Mouse (Mus musculus) embryonic fibroblast, embryonic 13.5 days (primary cell): ENCODE results near the gene Cmtm5. TPM values are rescaled to one million over a fixed set of nuclear protein-coding genes. Genes with fewer than 3 reads are reported as not detected.
A peak's percentile ranks its signal among the peaks of the same experiment; 100 is the strongest.

Experiments
- H3K27ac ChIP-seq: 2 replicates; pipeline ENCODE4 v1.5.1; 2012; ENCODE audit warnings: low read length, control low read depth, inconsistent platforms; ENCODE audit not compliant: insufficient read depth
- H3K4me1 ChIP-seq: 2 replicates; pipeline ENCODE4 v1.6.1; 2011; ENCODE audit warnings: low read length; ENCODE audit not compliant: control insufficient read depth, insufficient read depth
- H3K4me3 ChIP-seq: 2 replicates; pipeline ENCODE4 v1.5.1; 2011; ENCODE audit warnings: mild to moderate bottlenecking, control low read depth, low read length; ENCODE audit not compliant: insufficient read depth
- CTCF ChIP-seq: IDR thresholded peaks from 2 replicates; pipeline ENCODE4 v1.5.1; 2011; ENCODE audit warnings: mild to moderate bottlenecking, control low read depth, low read length, moderate library complexity, borderline replicate concordance; ENCODE audit not compliant: insufficient read depth
- POLR2A ChIP-seq: IDR thresholded peaks from 2 replicates; pipeline ENCODE4 v1.6.1; 2011; ENCODE audit warnings: low read depth, mild to moderate bottlenecking, control low read depth, low read length, moderate library complexity
- polyA plus RNA-seq: library from polyadenylated mRNA; stranded (reverse); fragments of >200 nt; gene quantifications from 2 replicates; pipeline ENCODE4 v1.2.4, GENCODE M21; 2011; ENCODE audit warnings: low read depth; ENCODE audit not compliant: missing spikeins, insufficient read length

The Cmtm5 gene
- polyA plus RNA-seq, 1 experiment = not detected

DNA sequence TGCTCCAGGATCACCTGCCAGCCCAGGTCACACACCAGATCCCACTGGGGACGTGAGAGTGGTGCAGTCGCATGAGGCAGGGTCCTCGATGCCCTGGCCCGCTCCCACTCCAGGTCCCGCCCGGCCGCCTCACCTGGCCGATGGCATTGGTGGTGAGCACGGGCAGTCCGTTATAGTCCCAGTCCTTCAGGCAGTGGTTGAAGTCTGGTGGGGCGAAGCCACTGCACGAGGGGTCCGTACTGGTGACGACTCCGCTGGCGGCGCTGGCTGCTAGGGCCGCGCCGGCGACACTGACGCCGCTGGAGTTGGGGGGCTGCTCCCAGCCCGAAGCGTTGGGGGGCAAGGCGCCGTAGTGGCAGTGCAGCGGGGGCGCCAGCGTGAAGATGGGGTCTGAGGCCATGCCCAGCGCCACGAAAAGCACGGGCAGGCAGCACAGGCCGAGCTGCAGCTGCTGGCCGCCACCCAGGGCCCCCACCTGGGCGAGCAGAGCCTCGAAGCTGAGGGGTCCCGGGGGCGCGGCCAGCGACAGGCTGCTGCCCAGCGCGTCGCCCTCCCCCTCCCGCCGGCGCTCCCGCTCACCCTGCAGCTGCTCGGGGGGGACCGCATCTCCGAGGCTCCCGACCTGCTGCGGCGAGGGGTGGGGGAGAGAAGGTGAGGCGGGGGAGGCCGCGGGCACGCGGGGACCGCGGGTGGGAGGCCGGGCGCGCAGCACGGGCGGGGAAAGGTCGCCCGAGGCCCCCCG is 23.8 kb upstream of the Cmtm5 start:
- TF ChIP-seq CTCF = no peak
- no peak overlapping the region for H3K27ac ChIP-seq
- H3K4me1 ChIP-seq = no peaks in the 10 kb centered on the region
- peak overlapping the region; percentile 67 for H3K4me3 ChIP-seq

DNA sequence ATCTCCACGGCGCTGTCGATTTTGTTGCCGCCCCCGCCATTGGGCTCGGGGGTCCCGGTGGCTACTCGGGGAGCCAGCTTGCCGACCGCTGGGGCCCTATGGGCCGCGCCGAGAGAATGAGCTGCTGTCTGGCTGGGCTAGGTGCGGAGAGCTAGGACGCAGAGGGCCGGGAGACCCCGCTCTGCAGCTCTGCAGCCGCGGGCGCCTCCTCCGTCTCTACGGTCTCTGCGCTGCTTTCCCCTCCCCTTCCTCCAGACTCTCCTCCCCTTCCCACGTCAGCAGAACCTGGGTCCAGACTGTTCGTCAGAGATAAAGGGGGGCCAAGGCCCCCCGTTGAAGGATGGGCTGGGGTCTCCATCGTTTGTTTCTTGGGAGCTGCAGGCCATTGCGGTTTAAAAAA is 23.2 kb upstream of the Cmtm5 start, which contains the start of gene Slc22a17:
Gene Slc22a17, minus strand, starts transcription at position 247 of the 400 bp plus-strand sequence.
- peak within 1 kb of the TSS; percentile 67 for H3K4me3 ChIP-seq
- peak; percentile 96 for TF ChIP-seq POLR2A
- no peak for TF ChIP-seq CTCF

DNA sequence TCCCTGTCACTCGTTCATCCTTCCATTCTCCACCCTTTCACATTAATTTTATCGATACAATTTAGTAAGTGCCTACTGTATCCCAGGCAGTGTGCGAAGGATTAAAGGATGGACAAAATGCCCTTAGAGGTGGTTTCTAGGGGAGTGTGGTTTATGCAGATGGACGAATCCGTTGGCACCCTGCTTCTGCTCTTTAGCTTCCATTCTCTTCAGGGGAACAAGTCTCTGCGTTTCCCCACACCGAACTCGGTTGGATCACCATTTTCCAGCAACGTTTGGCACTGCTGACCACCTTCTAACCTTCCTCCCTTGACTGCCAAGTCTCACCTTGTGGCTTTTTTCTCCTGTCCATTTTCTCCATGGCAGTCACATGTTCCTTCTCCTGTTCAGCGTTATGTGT is 22.7 kb upstream of the Cmtm5 start:
- TF ChIP-seq CTCF = no peak
- TF ChIP-seq POLR2A = no peak
- peak overlapping the region; percentile 67 for H3K4me3 ChIP-seq
- no peaks in the 10 kb centered on the region for H3K4me1 ChIP-seq
- no peak overlapping the region for H3K27ac ChIP-seq

More for the DNA sequence above, 23.2 kb upstream of the Cmtm5 start, which contains the start of gene Slc22a17:
- H3K27ac ChIP-seq = no peak within 1 kb of the TSS
- H3K4me1 ChIP-seq = no peaks in the 10 kb centered on the region

DNA sequence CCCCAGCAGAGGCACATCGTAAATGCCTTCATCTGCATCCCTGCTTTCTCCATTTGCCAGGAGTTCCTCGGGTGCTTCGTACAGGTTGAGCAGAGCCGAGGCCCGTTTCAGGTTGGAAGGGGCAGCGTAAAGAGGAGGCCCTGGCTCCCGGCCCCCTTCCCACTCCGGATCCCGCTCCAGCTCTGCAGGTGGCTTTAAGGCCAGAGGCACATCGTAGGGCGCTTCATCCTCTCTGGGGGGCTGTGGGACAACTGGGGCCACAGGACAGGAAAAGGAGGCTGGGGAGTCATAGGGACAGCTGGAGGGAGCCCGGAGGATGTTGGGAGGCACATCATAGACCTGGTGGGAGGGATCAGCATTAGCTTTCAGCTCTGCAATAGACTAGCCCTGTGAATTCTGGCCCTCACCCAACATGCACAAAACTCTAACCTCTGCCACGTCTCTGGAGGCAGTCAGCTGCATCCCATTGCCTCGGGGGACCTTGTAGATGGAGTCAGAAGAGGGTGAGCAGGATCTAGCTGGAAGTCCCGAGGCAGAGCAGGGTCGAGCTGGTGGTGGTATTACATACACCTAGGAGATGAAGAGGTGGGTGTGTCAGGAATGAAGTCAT is 15.9 kb upstream of the Cmtm5 start:
- TF ChIP-seq CTCF (no peak), POLR2A (no peak)
- H3K4me3 ChIP-seq = no peak overlapping the region
- no peaks in the 10 kb centered on the region for H3K4me1 ChIP-seq
- no peak overlapping the region for H3K27ac ChIP-seq

DNA sequence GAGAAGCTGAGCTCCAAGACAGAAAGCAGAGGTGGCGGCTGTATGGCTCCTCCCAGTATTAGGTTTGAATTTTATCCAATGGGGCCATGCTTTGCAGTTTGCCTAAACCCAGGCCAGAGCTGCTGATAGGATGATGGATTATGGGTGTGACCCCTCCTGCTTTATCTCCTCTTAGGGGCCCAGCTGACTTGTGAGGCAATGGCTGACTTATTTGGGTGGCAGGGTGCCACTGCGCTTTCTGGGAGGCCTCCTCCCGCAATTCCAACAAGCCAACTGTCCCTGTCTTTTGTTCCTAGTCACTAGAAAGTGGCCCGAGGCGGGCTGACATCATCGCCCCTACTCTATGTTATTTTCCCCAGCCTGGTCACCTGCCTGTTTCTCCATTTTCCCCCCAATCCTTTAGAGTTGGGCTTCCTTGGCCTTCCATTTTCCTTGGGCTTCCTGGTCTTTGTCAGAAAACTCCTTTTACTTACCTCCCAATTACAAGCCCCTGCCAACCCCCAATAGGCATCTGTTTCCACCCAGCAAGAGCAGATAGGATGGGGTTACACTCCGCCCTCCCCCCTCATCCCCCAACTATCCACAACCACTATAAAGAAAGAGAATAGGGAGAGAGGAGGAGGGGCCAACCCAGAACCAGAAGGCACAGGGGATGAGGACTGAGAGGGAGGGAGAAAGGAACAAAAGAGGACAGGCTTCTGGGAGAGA is 11.3 kb upstream of the Cmtm5 start:
- no peaks in the 10 kb centered on the region for H3K4me1 ChIP-seq
- H3K27ac ChIP-seq = peak overlapping the region; percentile 83
- TF ChIP-seq CTCF (no peak), POLR2A (peak; percentile 58)
- peak overlapping the region; percentile 8; the same call in 1 of the 2 replicates for H3K4me3 ChIP-seq

DNA sequence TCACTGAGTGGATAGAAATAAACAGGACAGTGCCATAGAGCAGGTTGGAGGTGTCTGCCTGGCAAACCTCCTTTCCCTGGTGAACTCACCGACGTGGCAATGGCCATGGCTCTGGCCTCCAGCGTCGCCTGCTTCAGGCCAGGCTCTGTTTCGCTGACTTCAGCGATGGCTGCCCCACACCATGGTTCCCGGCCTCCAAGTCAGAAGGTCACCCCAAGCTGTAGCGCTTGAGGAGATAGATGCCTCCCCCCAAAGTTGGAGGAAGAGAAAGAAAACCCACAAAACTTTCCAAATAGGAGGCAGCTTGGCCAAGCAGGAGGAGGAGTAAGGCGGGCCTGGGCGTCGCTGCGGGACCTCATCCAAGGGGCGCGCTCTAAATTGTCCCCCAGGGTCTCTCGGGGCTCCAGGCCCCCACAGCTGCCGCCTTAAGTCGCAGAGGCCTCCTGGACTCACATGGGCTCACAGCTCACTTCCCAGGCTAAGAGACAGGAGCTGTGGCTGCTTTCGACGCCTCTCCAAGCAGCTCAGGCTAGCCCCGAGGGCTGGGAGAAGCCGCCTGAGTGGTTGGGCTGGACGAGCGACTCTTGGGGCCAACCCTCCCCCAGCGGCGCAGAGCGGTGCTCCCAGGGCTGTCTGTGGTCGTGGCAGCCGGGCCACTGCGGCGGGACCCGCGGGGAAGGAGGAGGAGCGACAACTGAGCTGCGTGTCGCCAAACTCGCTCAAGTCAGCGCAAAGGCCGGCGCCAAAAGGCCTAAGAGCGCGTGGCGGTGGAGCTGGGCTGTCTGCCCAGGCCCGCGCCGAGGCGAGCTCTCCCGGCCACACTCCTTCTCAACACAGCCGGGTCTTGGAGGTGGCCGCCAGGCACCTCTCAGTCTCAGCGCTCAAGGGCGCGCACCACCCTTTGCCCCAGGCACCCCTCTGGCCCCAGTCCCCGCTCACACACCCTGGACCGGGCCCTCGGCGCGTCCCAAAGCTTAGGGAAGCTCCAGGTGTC is 10.4 kb upstream of the Cmtm5 start, which contains the start of gene Efs:
Gene Efs, minus strand, starts transcription at position 778 of the 994 bp plus-strand sequence.
- TF ChIP-seq POLR2A (peak; percentile 75), CTCF (no peak)
- H3K4me3 ChIP-seq = peak within 1 kb of the TSS; percentile 18
- H3K4me1 ChIP-seq = peaks cover 6% of the 10 kb centered on the region; the same call in 1 of the 2 replicates

DNA sequence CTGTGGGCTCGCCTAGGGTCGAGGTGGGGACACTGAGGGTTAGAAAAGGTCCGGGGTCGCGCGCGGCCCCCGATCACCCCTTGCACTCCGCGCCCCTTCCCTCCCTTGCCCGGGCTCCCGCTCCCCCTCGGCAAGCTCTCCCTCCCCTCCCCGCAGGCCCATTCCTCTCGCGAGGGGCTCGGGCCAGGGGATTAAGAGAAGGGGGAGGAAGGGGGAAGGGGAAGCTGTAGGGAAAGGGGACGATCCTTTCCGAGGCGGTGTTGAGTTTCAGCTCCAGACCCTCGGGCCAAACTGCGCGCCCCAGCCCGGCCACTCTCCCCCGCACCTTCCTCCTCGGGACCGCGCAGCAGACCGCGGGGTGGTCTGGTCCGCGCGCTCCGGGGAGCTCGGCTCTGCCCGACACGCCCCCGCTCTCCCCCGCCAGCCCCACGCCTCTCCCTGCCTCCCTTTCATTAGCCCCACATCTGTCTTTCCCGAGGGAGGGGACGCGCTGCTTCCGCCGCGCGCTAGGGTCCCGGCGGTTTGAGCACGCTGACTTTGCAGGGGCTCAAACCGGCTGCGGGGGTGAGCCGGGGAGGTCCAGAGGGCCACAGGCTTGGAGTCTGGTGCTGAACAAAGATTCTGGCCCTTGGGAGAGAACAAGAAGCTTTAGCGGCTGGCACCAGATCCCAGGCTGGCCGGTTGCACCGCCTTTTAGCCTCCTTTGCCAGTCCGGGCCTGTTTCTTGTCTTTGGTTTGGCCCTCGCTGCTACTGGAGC is 9.5 kb upstream of the Cmtm5 start:
- TF ChIP-seq POLR2A (peak; percentile 24), CTCF (no peak)
- Histone ChIP-seq H3K4me3 (peak overlapping the region; percentile 18), H3K27ac (peak overlapping the region; percentile 83), H3K4me1 (peaks cover 6% of the 10 kb centered on the region; the same call in 1 of the 2 replicates)

More for the DNA sequence above, 10.4 kb upstream of the Cmtm5 start, which contains the start of gene Efs:
- H3K27ac ChIP-seq = peak within 1 kb of the TSS; percentile 83

DNA sequence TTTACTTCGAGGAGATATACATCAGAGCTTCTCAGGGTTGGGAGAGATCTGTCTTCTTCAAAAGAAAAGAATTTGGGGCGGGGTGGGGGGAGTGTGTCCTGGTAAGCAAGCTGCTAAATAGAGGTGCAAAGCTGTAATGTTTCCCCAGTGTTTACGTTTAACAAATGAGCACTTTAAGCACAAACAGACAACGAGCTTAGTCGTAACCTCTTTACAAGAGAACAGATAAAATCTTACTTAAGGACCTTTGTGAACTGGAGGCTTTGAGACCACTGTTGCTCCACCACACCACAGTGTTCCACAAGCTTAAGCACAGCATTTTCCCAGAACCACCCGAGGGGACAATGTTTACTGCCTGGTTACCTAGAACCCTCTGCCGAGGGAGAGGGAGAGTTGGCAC is 8.8 kb upstream of the Cmtm5 start:
- Histone ChIP-seq H3K4me3 (no peak overlapping the region), H3K4me1 (peaks cover 6% of the 10 kb centered on the region; the same call in 1 of the 2 replicates), H3K27ac (peak overlapping the region; percentile 83)
- TF ChIP-seq CTCF (no peak), POLR2A (no peak)
